20 mouse cellular contexts compared by ENCODE assay signal in genomic region chr3:79379873-79380595, GRCm38 (mm10). TPM values are rescaled to one million over a fixed set of nuclear protein-coding genes. Genes with fewer than 3 reads are reported as not detected.
A peak's percentile ranks its signal among the peaks of the same experiment; 100 is the strongest.
DNase-seq lines count a peak whose midpoint lies in the region; ATAC-seq and TF ChIP-seq lines count a peak whose summit lies in the region.
"Had no signal": no experiment of that assay in that cellular context is flagged by ENCODE, and none has a peak within 500 bp of the region (broad histone marks: within the 10 kb centered on the region; RNA-seq: fewer than 3 reads in every experiment).

No protein-coding gene starts in this region.

- H3K4me3 ChIP-seq in kidney, embryonic 15.5 days (replicated peaks) = no peak overlapping the region
- no peak overlapping the region for H3K4me3 ChIP-seq in intestine, postnatal 0 days (ENCODE audit: low read depth, low read length)
- H3K4me3 ChIP-seq in liver, embryonic 14.5 days (ENCODE audit: insufficient read depth in 1 of 2, low read depth in 2 of 2, low read length in 2 of 2) = no peak overlapping the region
- H3K4me3 ChIP-seq in neural tube, embryonic 15.5 days (replicated peaks) = no peak overlapping the region
- H3K4me3 ChIP-seq: embryonic facial prominence, embryonic 10.5 days; forebrain, embryonic 13.5 days; heart, embryonic 13.5 days; hindbrain, embryonic 13.5 days had no signal

- no peaks in the 10 kb centered on the region for H3K27me3 ChIP-seq in kidney, embryonic 15.5 days
- no peaks in the 10 kb centered on the region for H3K27me3 ChIP-seq in intestine, postnatal 0 days (replicated peaks; ENCODE audit: control insufficient read depth, insufficient read depth, low read length)
- H3K27me3 ChIP-seq in liver, embryonic 14.5 days (ENCODE audit: control insufficient read depth, insufficient read depth, low read length) = no peaks in the 10 kb centered on the region
- no peaks in the 10 kb centered on the region for H3K27me3 ChIP-seq in neural tube, embryonic 15.5 days (replicated peaks)
- H3K27me3 ChIP-seq: forebrain, embryonic 13.5 days; heart, embryonic 13.5 days; hindbrain, embryonic 13.5 days had no signal

- H3K4me2 ChIP-seq in kidney, embryonic 15.5 days = no peak overlapping the region
- H3K4me2 ChIP-seq in intestine, postnatal 0 days (replicated peaks; ENCODE audit: low read depth) = no peak overlapping the region
- H3K4me2 ChIP-seq in liver, embryonic 14.5 days (ENCODE audit: low read depth) = peak overlapping the region; percentile 20; the same call in 1 of the 2 replicates
- no peak overlapping the region for H3K4me2 ChIP-seq in neural tube, embryonic 15.5 days
- H3K4me2 ChIP-seq: forebrain, embryonic 13.5 days; heart, embryonic 13.5 days; hindbrain, embryonic 13.5 days had no signal

- no peaks in the 10 kb centered on the region for H3K36me3 ChIP-seq in kidney, embryonic 15.5 days
- H3K36me3 ChIP-seq in intestine, postnatal 0 days (ENCODE audit: control insufficient read depth, insufficient read depth) = no peaks in the 10 kb centered on the region
- no peaks in the 10 kb centered on the region for H3K36me3 ChIP-seq in liver, embryonic 14.5 days (replicated peaks; ENCODE audit: control insufficient read depth, insufficient read depth, low read depth)
- H3K36me3 ChIP-seq in neural tube, embryonic 15.5 days = no peaks in the 10 kb centered on the region
- H3K36me3 ChIP-seq: embryonic facial prominence, embryonic 10.5 days; heart, embryonic 13.5 days; hindbrain, embryonic 13.5 days had no signal

- H3K9ac ChIP-seq in kidney, embryonic 15.5 days = no peak overlapping the region
- H3K9ac ChIP-seq in intestine, postnatal 0 days (ENCODE audit: low read depth, low read length) = no peak overlapping the region
- no peak overlapping the region for H3K9ac ChIP-seq in liver, embryonic 14.5 days (replicated peaks)
- no peak overlapping the region for H3K9ac ChIP-seq in neural tube, embryonic 15.5 days (replicated peaks)
- H3K9ac ChIP-seq: forebrain, embryonic 13.5 days; forebrain, postnatal 0 days; heart, embryonic 13.5 days; hindbrain, embryonic 13.5 days had no signal

- 70% methylated on average over 6 of the region's 6 CpGs for WGBS in kidney, embryonic 15.5 days
- WGBS in intestine, postnatal 0 days = 50% methylated on average over 6 of the region's 6 CpGs
- WGBS in liver, embryonic 14.5 days (ENCODE audit: insufficient replicate concordance) = 53% methylated on average over 6 of the region's 6 CpGs
- 69% methylated on average over 6 of the region's 6 CpGs for WGBS in neural tube, embryonic 15.5 days

- ATAC-seq in kidney, embryonic 15.5 days (replicated peaks; ENCODE audit: low FRiP score) = no peak
- peak; percentile 85 for ATAC-seq in intestine, postnatal 0 days
- peak; percentile 58; the same call in 1 of the 2 replicates for ATAC-seq in liver, embryonic 14.5 days (ENCODE audit: insufficient read depth)
- ATAC-seq in neural tube, embryonic 15.5 days (ENCODE audit: low FRiP score) = no peak
- ATAC-seq: forebrain, embryonic 13.5 days; forebrain, postnatal 0 days had no signal

- H3K27ac ChIP-seq in kidney, embryonic 15.5 days = no peak overlapping the region
- H3K27ac ChIP-seq in intestine, postnatal 0 days (ENCODE audit: low read depth, low read length) = no peak overlapping the region
- H3K27ac ChIP-seq in liver, embryonic 14.5 days = no peak overlapping the region
- H3K27ac ChIP-seq in neural tube, embryonic 15.5 days (replicated peaks) = no peak overlapping the region
- H3K27ac ChIP-seq: embryonic facial prominence, embryonic 10.5 days; forebrain, embryonic 13.5 days; heart, embryonic 13.5 days; hindbrain, embryonic 13.5 days had no signal

- peak; percentile 47 for DNase-seq in kidney, adult 9 months
- DNase-seq in liver, embryonic 14.5 days (ENCODE audit: low read depth in 3 of 3, low spot score in 3 of 3) = peak in 1 of 3 experiments; percentile 4
- peak; percentile 53 for DNase-seq in yolk sac, embryonic 10.5 days (ENCODE audit: low spot score)
- DNase-seq in urinary bladder, adult 2 months (ENCODE audit: low spot score) = no peak
- DNase-seq: adrenal gland, adult 8-10 months; adrenal gland, postnatal 36 days; cerebellum, postnatal 10 days; forebrain, postnatal 0 days; gastrocnemius, postnatal 14 days; heart, postnatal 36 days had no signal

- 0 out of 2 replicates have a peak, but pooled peaks cover 5% of the 10 kb centered on the region for H3K4me1 ChIP-seq in kidney, embryonic 15.5 days
- no peaks in the 10 kb centered on the region for H3K4me1 ChIP-seq in intestine, postnatal 0 days (replicated peaks; ENCODE audit: control insufficient read depth, insufficient read depth, low read length)
- peaks cover 0 to 5% of the 10 kb centered on the region in 2 experiments; a peak in 2 of 4 replicates for H3K4me1 ChIP-seq in liver, embryonic 14.5 days (replicated peaks; ENCODE audit: control insufficient read depth in 2 of 2, insufficient read depth in 2 of 2, low read length in 1 of 2)
- no peaks in the 10 kb centered on the region for H3K4me1 ChIP-seq in neural tube, embryonic 15.5 days
- H3K4me1 ChIP-seq: embryonic facial prominence, embryonic 10.5 days; forebrain, embryonic 13.5 days; heart, embryonic 13.5 days; hindbrain, embryonic 13.5 days had no signal

- H3K9me3 ChIP-seq in kidney, embryonic 15.5 days (replicated peaks) = no peaks in the 10 kb centered on the region
- no peaks in the 10 kb centered on the region for H3K9me3 ChIP-seq in intestine, postnatal 0 days (ENCODE audit: control insufficient read depth)
- no peaks in the 10 kb centered on the region for H3K9me3 ChIP-seq in liver, embryonic 14.5 days (ENCODE audit: control insufficient read depth, low read length)
- H3K9me3 ChIP-seq in neural tube, embryonic 15.5 days (replicated peaks) = no peaks in the 10 kb centered on the region
- H3K9me3 ChIP-seq: embryonic facial prominence, embryonic 10.5 days; forebrain, embryonic 13.5 days; heart, embryonic 13.5 days; hindbrain, embryonic 13.5 days had no signal

- no peak for TF ChIP-seq EP300 in liver, embryonic 14.5 days (IDR thresholded peaks at IDR 0.05; ENCODE audit: low read depth)

- TF ChIP-seq CTCF in intestine, postnatal 0 days (IDR thresholded peaks at IDR 0.05; ENCODE audit: low read depth) = no peak
- TF ChIP-seq CTCF in liver, embryonic 14.5 days (IDR thresholded peaks at IDR 0.05; ENCODE audit: low read depth) = no peak

RNA-seq across cellular contexts. Expression of gene Gm17359, which starts 43.6 kb away (rescaled TPM):
- not detected in 2 replicates for polyA plus RNA-seq in kidney, embryonic 15.5 days (2015; fragmentation: Nextera tagmentation; extraction: Ambion mirVana)
- not detected in 2 replicates for polyA plus RNA-seq in intestine, postnatal 0 days (2015; fragmentation: Nextera tagmentation; extraction: Ambion mirVana)
- not detected in 2 replicates for polyA plus RNA-seq in liver, embryonic 14.5 days (2012; rRNA removed)
- not detected in 2 replicates for polyA plus RNA-seq in liver, embryonic 14.5 days (2014; fragmentation: Nextera tagmentation; extraction: Ambion mirVana)
- not detected in 2 replicates for polyA plus RNA-seq in urinary bladder, adult 2 months (2012; rRNA removed)
- polyA plus RNA-seq in neural tube, embryonic 15.5 days (2015; fragmentation: Nextera tagmentation; extraction: Ambion mirVana) = not detected in 2 replicates
- polyA plus RNA-seq: cerebellum, adult 2 months; embryonic facial prominence, embryonic 14.5 days; forebrain, embryonic 13.5 days; forebrain, postnatal 0 days; heart, embryonic 13.5 days; heart, postnatal 0 days; hindbrain, embryonic 13.5 days had no signal

Comparison
In these comparisons a context has a peak if more than half of its experiments do, and no peak if none do; other contexts are left out.
1. ATAC-seq: peak in intestine, postnatal 0 days (single experiment) and liver, embryonic 14.5 days (single experiment); none in kidney, embryonic 15.5 days (single experiment) and neural tube, embryonic 15.5 days (single experiment).